Mouse (Mus musculus) retina, postnatal 7 days (tissue): Measurements from ENCODE around the gene Lrrc25.

Experiments
- DNase-seq: peaks from one replicate; pipeline ENCODE4 v3.0.0-alpha.2; 2012; ENCODE audit warnings: low read depth, low spot score

Lrrc25 gene

DNA sequence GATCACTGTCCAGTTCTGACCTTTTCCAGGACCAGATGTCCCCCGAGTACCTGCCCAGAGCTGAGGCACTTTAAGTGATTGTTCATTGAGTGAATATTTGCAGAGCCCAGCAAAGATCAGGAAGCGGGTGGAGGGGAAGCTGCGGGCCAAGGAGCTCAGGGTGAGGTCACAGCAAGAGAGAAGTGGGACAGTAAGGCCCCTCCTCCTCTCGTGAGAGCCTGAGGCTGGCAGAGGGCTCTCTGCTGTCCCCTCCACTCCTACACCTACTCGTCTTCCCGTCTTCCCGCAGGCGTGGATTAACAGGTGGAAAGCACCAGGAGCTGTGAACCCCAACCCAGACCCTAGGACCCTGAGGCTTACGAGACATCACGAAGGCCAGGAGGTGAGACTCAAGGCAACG is 690 bp downstream of the Lrrc25 start:
- no peak for DNase-seq

DNA sequence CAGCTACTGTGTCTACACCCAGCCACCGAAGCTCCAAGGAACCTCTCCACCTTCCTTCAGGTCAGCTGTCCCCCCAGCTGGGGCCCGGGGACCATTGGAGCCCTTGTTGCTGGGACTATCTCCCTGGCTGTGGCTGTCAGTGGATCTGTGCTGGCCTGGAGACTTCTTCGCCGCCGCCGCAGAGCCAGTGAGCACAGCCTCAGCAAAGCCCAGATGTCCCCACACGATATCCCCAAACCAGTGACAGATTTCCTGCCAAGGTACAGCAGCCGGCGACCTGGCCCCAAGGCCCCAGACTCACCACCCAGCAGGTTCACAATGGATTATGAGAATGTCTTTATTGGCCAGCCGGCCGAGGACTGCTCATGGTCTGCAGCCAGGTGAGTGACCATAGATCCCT is 2.0 kb downstream of the Lrrc25 start:
- no peak for DNase-seq

DNA sequence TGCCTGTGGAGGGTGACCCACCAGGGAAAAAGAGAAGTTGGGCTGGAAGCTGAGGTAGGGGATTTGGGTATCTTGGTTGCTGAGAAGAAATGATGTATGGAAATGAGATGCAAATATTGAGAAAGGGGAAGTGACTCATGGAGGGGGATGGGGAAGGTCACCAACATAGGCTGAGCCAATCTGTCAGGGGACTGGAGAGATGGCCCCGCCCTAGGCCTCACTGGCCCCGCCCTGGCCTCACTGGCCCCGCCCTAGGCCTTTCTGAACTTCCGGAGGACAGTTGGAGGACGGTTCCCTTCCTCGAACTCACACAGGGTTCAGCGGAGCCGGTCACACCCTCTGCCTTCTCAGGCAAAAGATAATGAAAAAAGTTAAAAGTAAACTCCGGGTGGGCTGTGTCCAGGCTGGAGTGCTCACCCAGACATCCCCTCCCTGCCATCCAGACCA is 3.0 kb downstream of the Lrrc25 start:
- no peak for DNase-seq

DNA sequence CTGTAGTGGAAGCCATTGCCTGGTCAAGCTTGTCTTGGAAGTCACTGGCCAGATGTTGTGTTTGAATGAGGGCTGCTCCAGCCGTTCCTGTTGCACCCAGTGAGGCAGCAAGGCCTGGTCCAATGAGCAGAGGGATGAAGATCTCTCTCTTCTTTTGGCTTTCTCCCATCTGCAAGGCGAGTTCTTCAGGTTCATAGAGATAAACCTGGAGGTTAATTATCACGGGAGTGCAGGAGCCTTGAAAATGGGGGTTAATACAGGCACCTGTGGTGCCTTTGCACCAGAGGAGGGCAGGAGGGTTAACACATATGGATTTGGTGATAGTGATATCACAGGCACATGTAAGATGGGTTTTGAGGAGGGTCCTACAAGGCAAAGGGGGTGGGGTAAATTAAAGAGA is 6.3 kb downstream of the Lrrc25 start:
- DNase-seq = no peak

DNA sequence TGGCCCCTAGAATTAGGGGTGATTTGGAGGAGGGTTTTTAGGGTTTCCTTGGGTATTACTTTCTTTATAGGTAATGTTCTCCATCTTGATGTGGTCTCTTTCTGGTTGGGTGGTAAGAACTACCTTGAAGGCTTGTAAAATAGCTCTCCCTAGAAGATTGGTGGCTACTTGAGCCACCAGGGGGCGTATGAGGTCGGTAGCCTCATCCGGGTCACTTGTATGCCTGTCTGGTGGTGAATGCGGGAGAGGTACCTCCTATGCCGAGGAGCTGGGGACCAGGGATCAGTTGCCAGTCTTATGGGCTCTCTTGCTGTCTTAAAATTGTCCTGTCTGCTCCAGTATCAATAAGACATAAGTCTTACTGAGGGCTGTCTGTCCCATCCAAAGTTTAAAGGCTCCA is 9.1 kb downstream of the Lrrc25 start:
- no peak for DNase-seq

DNA sequence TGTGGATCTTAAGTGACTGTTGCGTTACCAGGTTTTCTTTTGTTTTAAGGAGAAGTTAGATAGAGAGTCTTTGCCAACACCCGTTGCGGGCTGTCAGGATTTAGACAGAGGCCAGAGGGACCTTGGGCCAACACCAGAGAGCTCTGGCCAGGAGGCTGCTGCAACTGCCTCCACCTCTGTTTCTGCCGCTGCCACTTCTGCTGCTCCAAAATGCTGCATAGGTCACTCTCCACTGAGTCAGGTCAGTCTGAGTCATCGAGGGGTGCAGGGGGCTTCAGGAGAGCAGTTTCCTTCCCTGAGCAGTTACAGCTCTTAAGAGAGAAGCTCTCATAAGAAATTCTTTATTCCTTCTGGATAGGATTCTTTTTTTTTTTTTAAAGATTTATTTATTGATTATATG is 11.1 kb downstream of the Lrrc25 start:
- DNase-seq = no peak

DNA sequence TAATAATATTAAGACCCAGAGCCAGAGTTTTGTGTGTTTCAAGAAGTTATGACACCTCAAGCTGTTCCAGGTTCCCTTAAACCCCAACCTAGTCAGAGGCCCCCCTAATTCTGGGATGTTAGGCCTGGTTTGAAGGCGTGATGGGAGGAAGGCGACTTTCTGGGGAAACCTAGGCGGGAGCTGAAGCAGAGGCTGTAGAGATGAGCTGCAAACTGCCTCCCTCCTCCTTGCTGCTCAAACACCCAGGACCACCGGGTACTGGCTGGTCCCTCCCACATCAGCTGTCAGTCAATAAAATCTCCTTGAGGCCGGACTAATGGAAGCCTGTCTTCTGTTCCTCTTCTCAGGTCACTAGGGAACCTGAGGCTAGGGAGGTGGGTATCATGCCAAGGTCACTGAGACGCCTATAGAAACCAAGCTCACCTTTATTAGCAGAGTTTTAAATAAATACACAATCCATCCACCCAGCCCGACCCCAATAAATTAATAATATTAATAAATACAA is 13.1 kb downstream of the Lrrc25 start:
- no peak for DNase-seq

DNA sequence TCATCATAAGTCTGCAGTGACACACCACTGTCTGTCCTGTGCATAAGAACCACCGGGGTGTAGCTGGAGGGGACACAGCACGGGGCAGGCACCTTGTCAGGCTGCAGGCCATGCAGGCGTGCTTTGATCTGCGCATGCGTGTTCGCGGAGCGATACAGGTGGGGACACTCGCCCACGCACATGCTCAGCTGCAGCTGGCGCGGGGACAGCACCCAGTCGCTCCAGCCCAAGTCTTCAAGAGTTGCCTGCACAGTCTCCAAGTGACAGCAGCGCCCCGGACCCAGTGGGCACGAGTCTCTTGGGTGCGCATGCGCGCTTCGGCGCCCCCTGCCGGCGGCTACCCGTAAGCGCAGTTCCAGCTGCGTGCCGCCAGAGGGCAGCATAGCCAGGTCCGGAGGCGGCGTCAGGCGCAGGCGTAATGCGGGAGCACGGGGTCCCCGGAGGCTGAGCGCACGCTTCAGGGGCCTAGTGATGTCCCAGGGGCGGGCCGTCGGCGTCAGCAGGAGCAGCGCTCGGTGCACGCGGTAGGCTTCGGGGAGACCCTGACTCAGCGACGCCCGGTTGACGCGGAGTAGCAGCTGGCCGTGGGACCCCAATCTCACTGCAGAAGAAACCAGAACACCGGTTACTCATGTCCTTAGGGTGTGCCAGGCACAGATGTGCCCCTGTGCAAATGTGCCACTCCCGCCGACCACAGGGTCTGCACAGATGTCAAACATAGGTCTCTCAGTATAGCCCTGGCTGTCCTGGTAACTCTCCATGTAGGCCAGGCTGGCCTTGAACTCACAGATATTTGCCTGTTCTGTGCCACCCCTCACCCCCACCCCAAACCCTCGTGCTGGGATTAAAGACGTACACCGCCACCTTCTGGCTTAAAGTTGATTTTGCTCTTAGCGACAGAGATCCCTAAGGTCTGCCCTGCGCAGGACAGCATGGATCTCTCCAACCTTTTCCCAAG is 13.9 kb downstream of the Lrrc25 start:
- peak; percentile 85 for DNase-seq

DNA sequence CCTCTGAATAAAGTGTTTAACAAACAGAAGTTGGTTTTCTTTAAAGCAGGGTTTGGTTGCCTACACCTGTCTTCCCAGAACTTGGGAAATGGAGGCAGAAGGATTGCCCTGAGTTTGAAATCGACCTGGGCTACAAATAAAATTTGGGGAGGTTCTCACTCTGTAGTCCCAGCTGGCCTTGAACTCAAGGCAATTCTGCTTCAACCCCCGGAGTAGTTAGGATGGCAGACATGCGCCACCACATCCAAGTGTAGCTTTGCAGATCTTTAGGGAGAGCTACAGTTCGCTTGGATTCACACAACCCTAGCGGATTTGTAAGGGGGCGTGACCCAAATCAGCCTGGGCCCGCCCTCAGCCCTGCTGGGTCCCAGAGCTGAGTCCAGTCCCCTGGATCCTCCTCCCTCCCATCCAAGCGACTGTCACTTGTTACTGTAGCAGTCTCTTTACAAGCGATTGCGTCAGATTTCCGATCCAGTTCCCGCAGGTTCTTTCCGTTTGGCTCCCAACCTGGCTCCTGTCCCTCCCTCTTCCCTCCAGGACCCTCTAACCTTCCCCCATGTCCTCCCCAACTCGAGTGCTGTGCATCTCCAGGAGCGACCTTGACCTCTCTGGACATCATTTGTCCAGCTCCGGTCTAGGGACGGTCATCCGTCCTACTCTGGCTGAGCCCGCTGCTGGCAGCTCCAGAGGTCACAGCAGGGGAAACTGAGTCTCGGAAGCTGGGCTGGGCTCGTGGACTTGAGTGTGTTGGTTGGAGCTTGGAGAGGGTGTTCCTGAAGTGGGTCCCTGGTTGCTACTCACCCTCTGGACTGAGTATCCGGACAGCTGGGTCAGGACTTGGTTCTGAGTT is 14.8 kb downstream of the Lrrc25 start:
- no peak for DNase-seq

DNA sequence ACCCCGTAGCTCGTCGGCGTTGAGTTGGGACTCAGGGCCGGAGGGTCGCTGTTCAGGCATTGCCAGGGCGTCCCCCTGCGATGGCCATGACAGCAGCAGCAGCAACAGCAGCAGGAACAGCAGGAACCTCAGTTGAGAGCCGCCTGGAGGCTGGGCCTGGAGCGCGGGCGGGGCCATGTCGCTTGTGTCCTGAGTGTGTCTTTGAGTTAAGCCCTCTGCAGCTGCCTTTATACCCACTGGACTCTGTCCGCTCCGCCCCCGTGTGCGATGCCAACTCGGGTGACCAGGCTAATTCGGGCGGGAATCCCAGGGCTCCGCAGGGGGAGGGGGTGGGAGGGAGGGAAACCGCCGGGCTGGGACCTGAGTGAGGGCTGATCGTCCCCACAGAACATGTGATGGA is 15.5 kb downstream of the Lrrc25 start:
- peak; percentile 49 for DNase-seq

DNA sequence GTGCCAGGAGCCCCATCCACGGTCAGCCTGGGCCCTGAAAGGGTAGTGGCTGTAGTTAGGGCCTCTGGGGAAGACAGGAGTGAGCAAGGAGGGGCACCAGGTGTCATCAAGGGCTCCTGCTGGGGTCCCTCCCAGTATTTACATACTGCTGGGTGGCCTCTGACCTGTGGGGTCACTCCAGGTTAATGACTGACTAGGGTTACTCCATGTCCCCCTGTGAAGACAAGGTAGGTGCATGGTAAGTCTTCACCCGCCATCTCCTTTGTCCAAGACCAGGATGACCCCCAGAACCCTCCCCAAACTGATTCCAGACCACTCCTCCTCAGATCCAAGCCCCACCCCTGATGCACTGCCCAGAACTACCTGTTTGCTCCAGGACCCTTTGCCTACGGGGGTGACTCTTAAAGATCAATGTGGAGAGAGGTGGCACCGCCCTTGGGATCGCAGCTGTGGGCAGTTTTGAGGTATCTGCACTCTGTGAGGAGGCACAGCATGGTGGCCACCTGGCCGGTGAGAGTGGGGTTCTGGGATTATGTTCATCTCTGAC is 16.5 kb downstream of the Lrrc25 start, which contains the start of gene Gdf15:
TSS of gene Gdf15 (minus strand) at position 111 of the 547 bp plus-strand sequence.
- DNase-seq = no peak

DNA sequence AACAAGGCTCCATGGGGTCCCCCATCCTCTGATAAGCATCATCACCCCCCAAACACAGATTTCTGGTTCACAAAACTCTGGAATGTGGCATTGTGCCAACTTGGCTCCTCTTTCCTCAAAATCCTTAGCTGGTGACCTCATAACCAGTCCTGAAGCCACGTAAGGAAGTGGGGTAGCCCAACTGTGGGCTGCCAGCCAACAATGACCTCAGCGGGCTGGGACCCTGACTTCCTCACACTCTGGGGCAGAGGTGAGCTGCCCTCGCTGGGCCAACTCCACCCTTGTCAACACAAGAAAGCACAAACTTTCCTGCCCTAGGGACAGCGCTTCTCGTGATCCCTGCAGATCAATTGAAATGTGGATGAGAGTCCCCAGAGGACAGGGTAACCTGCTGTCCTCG is 18.1 kb downstream of the Lrrc25 start:
- DNase-seq = no peak

DNA sequence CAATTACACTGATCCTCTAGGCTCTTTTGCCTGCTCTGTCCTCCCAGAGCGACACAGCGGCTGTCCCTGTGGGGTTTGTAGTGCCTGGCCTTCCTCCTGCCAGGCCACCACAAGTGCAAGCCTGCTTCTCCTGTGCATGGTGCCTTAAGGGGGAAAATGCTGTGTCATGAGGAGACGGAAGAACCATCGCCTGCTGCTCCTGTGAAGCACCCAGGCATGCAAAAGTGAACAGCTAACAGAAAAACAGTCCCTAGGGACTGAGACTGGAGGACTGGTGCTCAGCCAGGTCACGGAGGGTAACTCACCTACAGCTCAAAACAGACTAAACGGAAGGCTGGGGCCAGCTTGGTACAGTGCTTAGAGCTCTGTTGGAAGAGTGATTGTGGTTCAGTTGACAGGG is 19.6 kb downstream of the Lrrc25 start:
- no peak for DNase-seq

DNA sequence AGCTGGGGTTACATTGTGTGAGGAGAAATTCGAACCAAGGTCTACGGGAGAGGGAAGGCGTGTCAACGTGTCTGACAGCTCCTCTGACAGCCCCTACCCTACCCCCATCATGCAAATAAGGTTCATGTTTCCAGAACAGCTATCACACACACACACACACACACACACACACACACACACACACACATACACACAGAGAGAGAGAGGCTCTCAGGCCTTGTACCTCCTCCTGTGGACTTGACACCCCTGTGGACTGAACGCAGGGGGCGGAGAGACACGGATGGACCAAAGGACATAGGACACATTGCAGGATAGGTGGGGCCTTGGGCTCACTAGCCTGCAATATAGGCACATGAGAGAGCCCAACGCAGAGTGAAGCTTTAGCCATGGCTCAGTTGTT is 20.9 kb downstream of the Lrrc25 start:
- no peak for DNase-seq

DNA sequence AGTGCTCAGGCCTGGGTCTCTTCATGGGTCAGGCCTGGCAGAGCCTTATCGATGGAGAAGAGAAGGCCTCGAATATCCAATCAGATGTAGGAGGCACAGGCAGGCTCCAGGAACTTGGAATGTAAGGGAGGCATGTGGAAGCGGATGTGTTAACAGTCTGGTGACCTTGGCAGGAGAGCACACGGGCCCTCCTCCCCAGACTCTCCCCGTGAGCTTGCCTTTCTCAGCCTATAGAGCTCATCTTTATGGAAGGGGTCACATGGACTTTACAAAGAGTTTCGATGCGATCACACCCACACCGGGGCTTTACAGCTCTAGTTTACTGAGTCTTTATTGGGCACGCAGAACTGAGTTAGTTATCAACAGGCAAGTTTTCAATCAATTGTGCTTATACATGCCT is 22.8 kb downstream of the Lrrc25 start:
- no peak for DNase-seq

DNA sequence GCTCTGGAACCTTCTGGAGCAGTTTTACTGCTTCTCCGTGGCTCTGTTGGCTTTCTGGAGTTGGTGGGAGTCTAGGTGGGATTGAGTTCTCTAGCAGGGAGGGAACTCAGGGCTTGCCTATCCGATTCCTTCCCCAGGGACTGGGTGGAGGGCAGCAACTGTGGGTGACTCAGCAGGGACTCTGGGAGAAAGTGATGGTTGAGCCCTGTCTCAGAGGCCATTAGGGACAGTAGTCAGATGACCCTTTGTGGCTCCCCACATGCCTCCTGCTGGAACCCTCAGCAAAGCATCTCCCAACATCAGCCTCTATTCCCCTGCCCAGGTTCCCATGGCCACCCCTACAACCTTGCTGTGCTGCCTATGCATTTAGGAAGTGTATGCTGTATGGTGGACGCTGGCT is 27.1 kb downstream of the Lrrc25 start:
- DNase-seq = no peak

DNA sequence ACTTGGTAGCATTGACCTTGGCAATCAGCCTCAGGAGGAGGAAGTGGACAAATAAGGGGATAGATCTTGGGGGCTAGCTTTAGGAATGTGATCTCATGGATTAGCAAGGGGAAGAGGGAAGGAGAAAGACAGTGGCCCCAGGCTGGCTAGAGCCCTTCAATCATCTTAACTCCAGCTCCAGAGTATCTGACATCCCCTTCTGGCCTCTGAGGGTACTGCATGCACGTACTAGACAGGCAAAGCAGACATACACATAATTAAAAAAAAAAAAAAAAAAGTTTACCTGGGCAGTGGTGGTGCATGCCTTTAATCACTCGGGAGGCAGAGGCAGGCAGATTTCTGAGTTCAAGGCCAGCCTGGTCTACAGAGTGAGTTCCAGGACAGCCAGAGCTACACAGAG is 28.1 kb downstream of the Lrrc25 start:
- DNase-seq = no peak

DNA sequence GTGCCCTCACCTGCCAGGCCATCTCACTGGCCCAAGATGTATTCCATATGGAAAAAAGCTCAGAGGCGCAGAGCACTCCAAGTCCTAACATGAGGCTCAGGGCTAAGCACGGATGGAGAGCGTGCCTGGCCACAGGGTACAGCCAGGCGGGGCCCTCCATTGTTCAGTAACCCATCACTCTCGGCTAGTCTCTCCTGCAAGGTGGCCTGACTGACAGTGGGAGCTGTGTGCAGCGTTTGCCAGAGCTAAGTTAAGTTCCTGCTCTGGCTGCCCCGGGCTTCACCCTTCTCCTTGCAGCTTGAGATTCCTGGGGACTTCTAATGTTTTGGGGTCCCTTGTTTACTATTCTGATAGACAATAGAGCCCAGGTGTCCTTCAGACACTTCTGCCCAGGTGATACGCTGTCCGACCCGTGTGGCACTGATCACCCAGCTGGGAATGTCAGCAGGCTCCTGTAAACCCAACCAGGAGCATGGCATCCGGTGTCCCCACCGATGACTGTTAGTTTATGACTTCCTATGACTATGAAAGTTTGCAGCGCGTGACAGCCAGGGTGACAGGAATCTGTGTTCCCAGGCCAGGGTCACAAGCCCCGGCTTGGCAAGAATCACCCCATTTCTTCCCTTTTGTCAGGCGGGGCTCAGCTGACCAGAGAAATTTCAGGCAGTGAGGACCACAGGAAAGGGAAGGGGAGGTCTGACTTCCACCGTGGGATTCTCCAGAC is 29.7 kb downstream of the Lrrc25 start:
- DNase-seq = no peak

DNA sequence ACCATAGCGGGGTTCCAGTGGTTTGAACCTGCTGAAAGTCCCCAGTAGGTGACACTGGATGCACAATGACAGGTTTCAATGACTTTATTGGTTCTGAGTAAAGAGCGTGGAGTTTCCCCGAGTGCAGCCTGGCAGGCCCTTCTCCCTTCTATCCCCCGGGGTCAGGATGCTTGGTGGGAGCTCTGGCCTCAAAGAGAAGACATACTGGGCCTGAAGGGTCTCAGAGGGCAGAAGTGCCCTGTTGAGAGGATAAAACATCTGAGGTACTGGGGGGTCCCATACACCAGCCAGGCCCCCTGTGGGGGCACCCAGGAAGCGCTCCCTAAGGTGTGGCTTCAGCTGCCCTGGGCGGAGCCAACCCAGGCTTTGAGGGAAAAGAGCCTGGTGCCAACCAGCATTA is 30.4 kb downstream of the Lrrc25 start:
- DNase-seq = no peak

DNA sequence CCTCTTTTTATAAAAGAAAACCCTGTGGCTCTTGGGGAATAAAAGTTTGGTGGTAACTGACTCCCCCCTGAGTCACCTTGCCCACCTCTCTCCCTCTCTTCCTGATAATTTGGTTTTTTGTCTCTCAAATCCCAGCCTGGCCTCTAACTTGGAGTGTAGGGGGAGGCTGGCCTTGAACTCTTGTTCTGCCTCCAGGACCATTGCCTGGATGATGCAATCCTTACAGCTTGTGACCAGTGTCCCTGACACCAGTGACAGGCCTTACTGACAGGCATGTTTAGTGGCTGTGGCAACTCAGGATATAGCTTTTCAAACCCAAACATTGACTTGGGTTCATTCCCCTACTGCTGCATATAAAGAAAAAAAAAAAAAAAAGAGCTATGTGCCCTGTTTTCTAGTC is 30.8 kb downstream of the Lrrc25 start:
- DNase-seq = no peak
